Mouse (Mus musculus): ENCODE data around the gene Olfr1116. TPM values are rescaled to one million over a fixed set of nuclear protein-coding genes. Genes with fewer than 3 reads are reported as not detected.

The Olfr1116 gene
- polyA plus RNA-seq (2014; fragmentation: Illumina TruSeq; extraction: RNeasy Lipid Tissue Mini Kit (QIAGEN cat#74804); ENCODE audit: low read depth, low replicate concordance), result not detected

GRCm38 (mm10) chr2:87267234-87267633 is at the start of gene Olfr1116:
Gene Olfr1116 (plus strand): TSS chr2:87267534.

GRCm38 (mm10) chr2:87247713-87248112 is 19.6 kb upstream of the Olfr1116 start, which contains the start of gene Olfr1115:
Gene Olfr1115 (plus strand): TSS chr2:87248013.

GRCm38 (mm10) chr2:87307281-87307680 is 39.9 kb downstream of the Olfr1116 start, which contains the start of gene Olfr1118:
Gene Olfr1118 (plus strand): TSS chr2:87307581.

Other genes with a start within 250 kb of the Olfr1116 start
- not detected for gene Olfr1104, start 240.5 kb upstream of the Olfr1116 start, polyA plus RNA-seq (2014; fragmentation: Illumina TruSeq; extraction: RNeasy Lipid Tissue Mini Kit (QIAGEN cat#74804); ENCODE audit: low read depth, low replicate concordance)
- gene Olfr1105, start 231.0 kb upstream of the Olfr1116 start, polyA plus RNA-seq (2014; fragmentation: Illumina TruSeq; extraction: RNeasy Lipid Tissue Mini Kit (QIAGEN cat#74804); ENCODE audit: low read depth, low replicate concordance), result not detected
- gene Olfr1106, start 215.3 kb upstream of the Olfr1116 start, polyA plus RNA-seq (2014; fragmentation: Illumina TruSeq; extraction: RNeasy Lipid Tissue Mini Kit (QIAGEN cat#74804); ENCODE audit: low read depth, low replicate concordance), result not detected
- gene Olfr1107, start 191.7 kb upstream of the Olfr1116 start, polyA plus RNA-seq (2014; fragmentation: Illumina TruSeq; extraction: RNeasy Lipid Tissue Mini Kit (QIAGEN cat#74804); ENCODE audit: low read depth, low replicate concordance), result not detected
- gene Olfr1109, start 171.5 kb upstream of the Olfr1116 start, polyA plus RNA-seq (2014; fragmentation: Illumina TruSeq; extraction: RNeasy Lipid Tissue Mini Kit (QIAGEN cat#74804); ENCODE audit: low read depth, low replicate concordance), result not detected
- gene Olfr259, start 153.0 kb upstream of the Olfr1116 start, polyA plus RNA-seq (2014; fragmentation: Illumina TruSeq; extraction: RNeasy Lipid Tissue Mini Kit (QIAGEN cat#74804); ENCODE audit: low read depth, low replicate concordance), result not detected
- gene Olfr1110, start 127.2 kb upstream of the Olfr1116 start, polyA plus RNA-seq (2014; fragmentation: Illumina TruSeq; extraction: RNeasy Lipid Tissue Mini Kit (QIAGEN cat#74804); ENCODE audit: low read depth, low replicate concordance), result not detected
- not detected for gene Olfr1111, start 114.9 kb upstream of the Olfr1116 start, polyA plus RNA-seq (2014; fragmentation: Illumina TruSeq; extraction: RNeasy Lipid Tissue Mini Kit (QIAGEN cat#74804); ENCODE audit: low read depth, low replicate concordance)
- gene Olfr1112, start 79.7 kb upstream of the Olfr1116 start, polyA plus RNA-seq (2014; fragmentation: Illumina TruSeq; extraction: RNeasy Lipid Tissue Mini Kit (QIAGEN cat#74804); ENCODE audit: low read depth, low replicate concordance), result not detected
- gene Olfr1113, start 58.6 kb upstream of the Olfr1116 start, polyA plus RNA-seq (2014; fragmentation: Illumina TruSeq; extraction: RNeasy Lipid Tissue Mini Kit (QIAGEN cat#74804); ENCODE audit: low read depth, low replicate concordance), result not detected
- not detected for gene Olfr1115, start 19.5 kb upstream of the Olfr1116 start, polyA plus RNA-seq (2014; fragmentation: Illumina TruSeq; extraction: RNeasy Lipid Tissue Mini Kit (QIAGEN cat#74804); ENCODE audit: low read depth, low replicate concordance)
- not detected for gene Olfr1118, start 40.0 kb downstream of the Olfr1116 start, polyA plus RNA-seq (2014; fragmentation: Illumina TruSeq; extraction: RNeasy Lipid Tissue Mini Kit (QIAGEN cat#74804); ENCODE audit: low read depth, low replicate concordance)
- gene Olfr1120, start 87.3 kb downstream of the Olfr1116 start, polyA plus RNA-seq (2014; fragmentation: Illumina TruSeq; extraction: RNeasy Lipid Tissue Mini Kit (QIAGEN cat#74804); ENCODE audit: low read depth, low replicate concordance), result not detected
- not detected for gene Olfr1121, start 102.4 kb downstream of the Olfr1116 start, polyA plus RNA-seq (2014; fragmentation: Illumina TruSeq; extraction: RNeasy Lipid Tissue Mini Kit (QIAGEN cat#74804); ENCODE audit: low read depth, low replicate concordance)
- gene Olfr1122, start 118.3 kb downstream of the Olfr1116 start, polyA plus RNA-seq (2014; fragmentation: Illumina TruSeq; extraction: RNeasy Lipid Tissue Mini Kit (QIAGEN cat#74804); ENCODE audit: low read depth, low replicate concordance), result not detected
- not detected for gene Olfr1123, start 149.1 kb downstream of the Olfr1116 start, polyA plus RNA-seq (2014; fragmentation: Illumina TruSeq; extraction: RNeasy Lipid Tissue Mini Kit (QIAGEN cat#74804); ENCODE audit: low read depth, low replicate concordance)
- not detected for gene Olfr1124, start 162.7 kb downstream of the Olfr1116 start, polyA plus RNA-seq (2014; fragmentation: Illumina TruSeq; extraction: RNeasy Lipid Tissue Mini Kit (QIAGEN cat#74804); ENCODE audit: low read depth, low replicate concordance)
- not detected for gene Olfr1126, start 186.4 kb downstream of the Olfr1116 start, polyA plus RNA-seq (2014; fragmentation: Illumina TruSeq; extraction: RNeasy Lipid Tissue Mini Kit (QIAGEN cat#74804); ENCODE audit: low read depth, low replicate concordance)
- not detected for gene Pramel7, start 229.6 kb downstream of the Olfr1116 start, polyA plus RNA-seq (2014; fragmentation: Illumina TruSeq; extraction: RNeasy Lipid Tissue Mini Kit (QIAGEN cat#74804); ENCODE audit: low read depth, low replicate concordance)
- not detected for gene Pramel6, start 239.0 kb downstream of the Olfr1116 start, polyA plus RNA-seq (2014; fragmentation: Illumina TruSeq; extraction: RNeasy Lipid Tissue Mini Kit (QIAGEN cat#74804); ENCODE audit: low read depth, low replicate concordance)

Data from liver, adult 10 weeks (tissue).